ENCODE assay signal across 9 mouse cellular contexts in genomic region chr2:29618926-29619483, GRCm38 (mm10). TPM values are rescaled to one million over a fixed set of nuclear protein-coding genes. Genes with fewer than 3 reads are reported as not detected.
DNase-seq lines count a peak whose midpoint lies in the region; ATAC-seq lines count a peak whose summit lies in the region.
"Had no signal": no experiment of that assay in that cellular context is flagged by ENCODE, and none has a peak within 500 bp of the region (broad histone marks: within the 10 kb centered on the region; RNA-seq: fewer than 3 reads in every experiment).

No protein-coding gene starts in this region.

- 69% methylated on average over 8 of the region's 8 CpGs for WGBS in hindbrain, embryonic 15.5 days
- WGBS in midbrain, embryonic 16.5 days, result 68% methylated on average over 8 of the region's 8 CpGs

- peaks cover 47% of the 10 kb centered on the region for H3K4me1 ChIP-seq in megakaryocyte, embryonic 14.5 days
- peaks cover 33% of the 10 kb centered on the region for H3K4me1 ChIP-seq in hindbrain, embryonic 15.5 days (replicated peaks)
- H3K4me1 ChIP-seq in midbrain, embryonic 16.5 days (ENCODE audit: control insufficient read depth, insufficient read depth, low read length), result peaks cover 14% of the 10 kb centered on the region

- peak overlapping the region; percentile 34; the same call in 1 of the 2 replicates for H3K27ac ChIP-seq in hindbrain, embryonic 15.5 days (replicated peaks)
- H3K27ac ChIP-seq in midbrain, embryonic 16.5 days (ENCODE audit: low read length), result peak overlapping the region; percentile 87

- ATAC-seq in megakaryocyte, adult 5-6 weeks (ENCODE audit: poor library complexity, severe bottlenecking), result no peak
- 0 out of 2 replicates have a peak, but pooled peaks have one; percentile 2 for ATAC-seq in erythroblast, adult 5-6 weeks (replicated peaks; ENCODE audit: low FRiP score, poor library complexity, severe bottlenecking)
- ATAC-seq in hindbrain, embryonic 15.5 days (ENCODE audit: low FRiP score, low read depth), result peak; percentile 36; the same call in 1 of the 2 replicates
- ATAC-seq in midbrain, embryonic 16.5 days, result peak; percentile 19

- no peak overlapping the region for H3K9ac ChIP-seq in hindbrain, embryonic 15.5 days
- H3K9ac ChIP-seq in midbrain, embryonic 16.5 days (ENCODE audit: low read depth, low read length), result no peak overlapping the region

- H3K36me3 ChIP-seq in megakaryocyte, embryonic 14.5 days (replicated peaks; ENCODE audit: low read length), result no peaks in the 10 kb centered on the region
- no peaks in the 10 kb centered on the region for H3K36me3 ChIP-seq in hindbrain, embryonic 15.5 days
- H3K36me3 ChIP-seq in midbrain, embryonic 16.5 days (ENCODE audit: control insufficient read depth, insufficient read depth, low read length), result no peaks in the 10 kb centered on the region

- no peak overlapping the region for H3K4me2 ChIP-seq in hindbrain, embryonic 15.5 days
- no peak overlapping the region for H3K4me2 ChIP-seq in midbrain, embryonic 16.5 days (ENCODE audit: low read length)

- H3K27me3 ChIP-seq in megakaryocyte, embryonic 14.5 days (replicated peaks), result peaks cover 10% of the 10 kb centered on the region
- no peaks in the 10 kb centered on the region for H3K27me3 ChIP-seq in hindbrain, embryonic 15.5 days
- no peaks in the 10 kb centered on the region for H3K27me3 ChIP-seq in midbrain, embryonic 16.5 days (ENCODE audit: control insufficient read depth, insufficient read depth, low read depth, low read length)
- H3K27me3 ChIP-seq: Patski had no signal

- DNase-seq in urinary bladder, postnatal 4 days (ENCODE audit: low spot score in 2 of 2), result no peak
- no peak for DNase-seq in cerebellum, postnatal 4 days (ENCODE audit: low spot score in 2 of 2)
- DNase-seq in adrenal gland, adult 18-20 months (ENCODE audit: low spot score in 2 of 2), result no peak

- H3K4me3 ChIP-seq in megakaryocyte, embryonic 14.5 days (replicated peaks), result peak overlapping the region; percentile 95
- peak overlapping the region; percentile 92; the same call in 1 of the 2 replicates for H3K4me3 ChIP-seq in hindbrain, embryonic 15.5 days
- H3K4me3 ChIP-seq in midbrain, embryonic 16.5 days (ENCODE audit: low read depth, low read length), result peak overlapping the region; percentile 84; the same call in 1 of the 2 replicates

- H3K9me3 ChIP-seq in megakaryocyte, embryonic 14.5 days, result peaks cover 10% of the 10 kb centered on the region
- no peaks in the 10 kb centered on the region for H3K9me3 ChIP-seq in hindbrain, embryonic 15.5 days
- no peaks in the 10 kb centered on the region for H3K9me3 ChIP-seq in midbrain, embryonic 16.5 days (replicated peaks; ENCODE audit: control insufficient read depth, low read length, poor library complexity, severe bottlenecking)

RNA-seq across cellular contexts. Expression of gene Rapgef1, which starts 0.5 kb away (rescaled TPM):
- polyA plus RNA-seq in megakaryocyte, embryonic 14.5 days (2012; ENCODE audit: insufficient read depth, low replicate concordance), result 13.8 and 14.5 TPM in 2 replicates
- total RNA-seq in megakaryocyte, adult 5-6 weeks (2015), result 20.1 and 20.2 TPM in 2 replicates
- 22.7 and 22.8 TPM in 2 replicates for total RNA-seq in megakaryocyte, adult 5-6 weeks (2017)
- 7.5 and 8.5 TPM in 2 replicates for total RNA-seq in erythroblast, adult 5-6 weeks (2015; ENCODE audit: low replicate concordance)
- 7.3 and 13.0 TPM in 2 replicates for total RNA-seq in erythroblast, adult 5-6 weeks (2017; ENCODE audit: low replicate concordance)
- polyA plus RNA-seq in hindbrain, embryonic 15.5 days (2015; fragmentation: Nextera tagmentation; extraction: Ambion mirVana), result 21.8 and 23.4 TPM in 2 replicates
- polyA plus RNA-seq in midbrain, embryonic 16.5 days (2015; fragmentation: Nextera tagmentation; extraction: Ambion mirVana), result 18.1 and 18.7 TPM in 2 replicates
- 10 to 100 TPM; 46.8 to 51.6 TPM for total RNA-seq in adrenal gland, adult 18-20 months (2021)
